Mouse (Mus musculus): ENCODE data around the gene Ankrd44. TPM values are rescaled to one million over a fixed set of nuclear protein-coding genes. Genes with fewer than 3 reads are reported as not detected.

The Ankrd44 gene
- polyA plus RNA-seq, 1 experiment from 2014 or later = 7.6 TPM

DNA sequence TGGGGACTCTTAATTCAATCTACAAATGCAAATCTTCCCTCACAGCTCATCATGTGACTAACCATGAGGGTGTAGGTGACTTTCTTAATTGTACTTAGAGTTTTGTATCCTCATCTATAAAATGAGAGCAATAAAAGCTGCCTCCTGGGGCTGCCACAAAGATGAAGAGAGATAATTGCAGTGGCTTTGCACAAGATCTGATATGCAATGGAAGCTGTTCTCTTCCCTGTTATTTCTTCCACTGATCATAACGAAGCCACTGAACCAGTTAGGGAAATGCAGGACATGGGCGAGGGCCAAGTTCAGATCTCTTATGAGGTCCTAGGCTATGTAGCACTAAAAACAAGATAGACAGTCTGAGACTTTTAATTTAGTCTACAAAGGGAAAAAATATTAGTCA, 258.2 kb downstream of the Ankrd44 start:
- Histone ChIP-seq H3K9me3 (ENCODE audit: control insufficient read depth, low read length) (no peaks in the 10 kb centered on the region), H3K4me2 (ENCODE audit: low read depth, low read length) (no peak overlapping the region), H3K36me3 (ENCODE audit: control insufficient read depth, insufficient read depth, low read length) (no peaks in the 10 kb centered on the region), H3K4me1 (ENCODE audit: control insufficient read depth, insufficient read depth, low read length) (no peaks in the 10 kb centered on the region; the same call in 1 of the 2 replicates), H3K27me3 (replicated peaks; ENCODE audit: control insufficient read depth, insufficient read depth, low read length) (no peaks in the 10 kb centered on the region), H3K4me3 (ENCODE audit: low read length) (no peak overlapping the region), H3K27ac (ENCODE audit: low read length) (no peak overlapping the region), H3K9ac (ENCODE audit: low read depth, low read length) (no peak overlapping the region)
- ATAC-seq = 0 out of 2 replicates have a peak, but pooled peaks have one; percentile 18
- 69% methylated on average over 2 of the region's 2 CpGs for WGBS

DNA sequence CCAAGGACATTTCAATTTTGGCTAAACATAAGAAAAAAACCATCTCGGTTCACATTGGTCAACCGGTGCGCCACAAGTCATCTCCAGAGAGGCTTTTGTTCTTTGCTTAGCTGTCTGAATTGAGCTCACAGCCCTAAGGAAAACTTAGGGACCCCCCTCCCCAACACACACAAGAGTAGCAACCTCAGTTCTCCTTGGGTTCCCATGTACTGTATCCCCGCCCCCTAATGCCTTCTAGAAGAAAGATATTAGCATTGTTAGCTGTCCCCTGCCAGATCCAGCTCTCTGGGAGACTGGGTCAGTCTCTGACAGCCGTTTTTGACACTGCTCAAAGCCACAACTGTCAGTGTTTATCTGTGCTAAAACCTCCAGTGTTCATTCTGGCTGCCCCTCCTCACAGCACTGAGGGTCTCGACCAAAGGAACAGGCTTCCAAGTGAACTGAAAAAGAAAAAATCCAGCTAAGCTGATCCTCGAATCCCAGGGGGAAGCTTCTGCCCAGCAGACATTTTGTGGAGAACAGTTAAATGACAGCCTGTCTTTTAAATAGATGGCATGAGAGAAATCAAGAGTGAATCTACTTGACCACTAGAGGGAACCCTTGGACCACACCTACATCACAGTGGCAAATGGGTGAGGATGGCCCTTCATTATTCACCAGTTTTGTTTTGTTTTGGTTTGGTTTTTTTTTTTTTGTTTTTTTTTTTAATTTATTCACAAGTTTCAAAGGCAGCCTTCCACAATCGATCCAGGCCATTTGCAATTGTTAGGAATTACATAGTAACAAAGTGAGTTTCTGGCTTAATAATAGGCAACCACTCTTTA, 260.4 kb downstream of the Ankrd44 start:
- H3K4me1 ChIP-seq (ENCODE audit: control insufficient read depth, insufficient read depth, low read length) = no peaks in the 10 kb centered on the region; the same call in 1 of the 2 replicates
- H3K4me2 ChIP-seq (ENCODE audit: low read depth, low read length) = no peak overlapping the region
- no peak overlapping the region for H3K9ac ChIP-seq (ENCODE audit: low read depth, low read length)
- H3K9me3 ChIP-seq (ENCODE audit: control insufficient read depth, low read length) = no peaks in the 10 kb centered on the region
- no peaks in the 10 kb centered on the region for H3K27me3 ChIP-seq (replicated peaks; ENCODE audit: control insufficient read depth, insufficient read depth, low read length)
- H3K36me3 ChIP-seq (ENCODE audit: control insufficient read depth, insufficient read depth, low read length) = no peaks in the 10 kb centered on the region
- H3K4me3 ChIP-seq (ENCODE audit: low read length) = no peak overlapping the region
- 66% methylated on average over 8 of the region's 8 CpGs for WGBS
- ATAC-seq = no peak
- no peak overlapping the region for H3K27ac ChIP-seq (ENCODE audit: low read length)

DNA sequence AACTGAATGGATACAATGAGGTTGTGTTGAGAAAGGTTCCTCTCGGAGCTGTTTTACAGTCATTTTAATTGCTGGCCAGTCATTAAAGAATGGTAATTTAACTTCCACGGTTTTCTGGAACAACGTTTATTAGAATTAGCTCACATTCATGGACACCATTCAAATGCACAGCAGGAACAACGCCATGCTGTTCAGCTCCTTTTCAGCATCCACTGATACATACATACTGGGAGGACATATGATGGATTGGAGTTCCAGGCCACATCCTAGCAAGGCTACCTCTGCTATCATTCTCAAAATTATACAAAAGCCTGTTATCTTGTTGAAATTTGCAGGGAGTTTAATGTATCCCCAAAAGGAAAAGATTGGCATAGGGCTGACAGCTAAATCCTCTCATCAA, 261.1 kb downstream of the Ankrd44 start:
- WGBS = 87% methylated on average over 4 of the region's 4 CpGs

DNA sequence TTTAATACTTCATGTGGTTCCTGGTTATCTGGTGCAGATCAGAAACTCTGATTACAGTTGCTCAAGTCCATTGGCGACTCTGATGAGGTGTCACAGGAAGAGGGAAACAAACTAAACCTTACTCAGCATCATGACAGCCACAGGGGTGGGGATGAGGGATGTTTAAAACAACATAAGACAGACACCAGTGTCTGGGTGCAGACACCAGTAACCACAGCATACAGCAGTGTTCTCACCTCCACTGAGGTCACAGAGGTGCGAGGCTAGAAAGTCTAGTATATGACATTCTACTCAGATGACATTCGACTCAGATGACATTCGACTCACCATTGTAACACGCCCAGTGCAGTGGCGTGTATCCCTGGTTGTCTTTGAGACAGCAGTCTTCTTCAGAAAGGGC, 265.5 kb downstream of the Ankrd44 start:
- 76% methylated on average over 6 of the region's 6 CpGs for WGBS
- no peaks in the 10 kb centered on the region for H3K9me3 ChIP-seq (ENCODE audit: control insufficient read depth, low read length)
- no peak for ATAC-seq
- H3K4me2 ChIP-seq (ENCODE audit: low read depth, low read length) = no peak overlapping the region
- H3K36me3 ChIP-seq (ENCODE audit: control insufficient read depth, insufficient read depth, low read length) = no peaks in the 10 kb centered on the region
- H3K4me1 ChIP-seq (ENCODE audit: control insufficient read depth, insufficient read depth, low read length) = no peaks in the 10 kb centered on the region; the same call in 1 of the 2 replicates
- H3K4me3 ChIP-seq (ENCODE audit: low read length) = no peak overlapping the region
- no peaks in the 10 kb centered on the region for H3K27me3 ChIP-seq (replicated peaks; ENCODE audit: control insufficient read depth, insufficient read depth, low read length)
- no peak overlapping the region for H3K27ac ChIP-seq (ENCODE audit: low read length)
- H3K9ac ChIP-seq (ENCODE audit: low read depth, low read length) = no peak overlapping the region

More for the DNA sequence above, 261.1 kb downstream of the Ankrd44 start:
- H3K9me3 ChIP-seq (ENCODE audit: control insufficient read depth, low read length) = no peaks in the 10 kb centered on the region
- ATAC-seq = no peak
- H3K27me3 ChIP-seq (replicated peaks; ENCODE audit: control insufficient read depth, insufficient read depth, low read length) = no peaks in the 10 kb centered on the region
- H3K4me3 ChIP-seq (ENCODE audit: low read length) = no peak overlapping the region
- no peaks in the 10 kb centered on the region; the same call in 1 of the 2 replicates for H3K4me1 ChIP-seq (ENCODE audit: control insufficient read depth, insufficient read depth, low read length)
- no peak overlapping the region for H3K27ac ChIP-seq (ENCODE audit: low read length)
- H3K9ac ChIP-seq (ENCODE audit: low read depth, low read length) = no peak overlapping the region
- H3K36me3 ChIP-seq (ENCODE audit: control insufficient read depth, insufficient read depth, low read length) = no peaks in the 10 kb centered on the region
- no peak overlapping the region for H3K4me2 ChIP-seq (ENCODE audit: low read depth, low read length)

DNA sequence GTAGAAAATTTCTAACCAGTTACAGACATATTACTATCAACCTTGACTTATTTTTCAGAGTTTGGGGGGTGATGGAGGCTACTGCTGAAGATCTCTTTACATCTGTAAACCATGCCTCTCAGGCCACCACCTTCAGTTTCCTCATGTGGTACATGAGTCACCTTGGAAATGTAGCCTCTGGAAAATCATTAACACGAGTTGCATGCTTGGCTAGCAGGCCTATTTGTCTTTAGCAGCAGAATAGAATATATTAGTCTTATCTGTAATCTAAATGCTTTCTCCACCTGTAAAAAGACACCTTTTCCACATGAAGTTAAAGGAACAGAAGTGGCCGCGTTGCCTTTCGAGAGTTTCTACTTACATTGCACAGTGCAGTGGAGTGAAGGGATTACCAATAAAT, 267.6 kb downstream of the Ankrd44 start:
- no peaks in the 10 kb centered on the region for H3K36me3 ChIP-seq (ENCODE audit: control insufficient read depth, insufficient read depth, low read length)
- ATAC-seq = peak; percentile 87
- no peak overlapping the region for H3K9ac ChIP-seq (ENCODE audit: low read depth, low read length)
- 73% methylated on average over 4 of the region's 4 CpGs for WGBS
- H3K4me3 ChIP-seq (ENCODE audit: low read length) = no peak overlapping the region
- no peaks in the 10 kb centered on the region for H3K9me3 ChIP-seq (ENCODE audit: control insufficient read depth, low read length)
- H3K27me3 ChIP-seq (replicated peaks; ENCODE audit: control insufficient read depth, insufficient read depth, low read length) = no peaks in the 10 kb centered on the region
- no peak overlapping the region for H3K4me2 ChIP-seq (ENCODE audit: low read depth, low read length)
- no peaks in the 10 kb centered on the region for H3K4me1 ChIP-seq (ENCODE audit: control insufficient read depth, insufficient read depth, low read length)
- no peak overlapping the region for H3K27ac ChIP-seq (ENCODE audit: low read length)

DNA sequence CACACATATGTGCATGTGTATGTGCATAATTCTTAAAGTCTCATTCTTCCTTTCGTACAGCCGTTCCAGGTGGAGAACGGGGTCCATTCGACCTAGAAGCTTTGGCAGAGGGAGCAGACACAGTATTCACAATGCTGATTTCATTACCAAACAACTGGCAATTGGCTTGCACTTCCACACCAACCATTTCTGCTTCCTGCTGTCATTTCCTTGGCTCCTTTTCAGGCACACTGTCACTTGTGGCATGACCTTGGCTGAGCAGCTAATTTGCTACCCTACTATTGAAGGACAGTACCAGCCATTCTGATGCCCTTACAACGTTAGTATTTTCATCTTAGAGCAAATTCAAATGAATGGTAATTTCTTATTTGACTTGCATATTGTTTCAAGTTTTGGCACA, 277.9 kb downstream of the Ankrd44 start:
- 75% methylated on average over 5 of the region's 5 CpGs for WGBS
- no peak overlapping the region for H3K4me2 ChIP-seq (ENCODE audit: low read depth, low read length)
- H3K27me3 ChIP-seq (replicated peaks; ENCODE audit: control insufficient read depth, insufficient read depth, low read length) = no peaks in the 10 kb centered on the region
- H3K9ac ChIP-seq (ENCODE audit: low read depth, low read length) = no peak overlapping the region
- ATAC-seq = no peak
- H3K9me3 ChIP-seq (ENCODE audit: control insufficient read depth, low read length) = no peaks in the 10 kb centered on the region
- no peak overlapping the region for H3K4me3 ChIP-seq (ENCODE audit: low read length)
- H3K4me1 ChIP-seq (ENCODE audit: control insufficient read depth, insufficient read depth, low read length) = no peaks in the 10 kb centered on the region
- H3K36me3 ChIP-seq (ENCODE audit: control insufficient read depth, insufficient read depth, low read length) = no peaks in the 10 kb centered on the region
- no peak overlapping the region for H3K27ac ChIP-seq (ENCODE audit: low read length)

DNA sequence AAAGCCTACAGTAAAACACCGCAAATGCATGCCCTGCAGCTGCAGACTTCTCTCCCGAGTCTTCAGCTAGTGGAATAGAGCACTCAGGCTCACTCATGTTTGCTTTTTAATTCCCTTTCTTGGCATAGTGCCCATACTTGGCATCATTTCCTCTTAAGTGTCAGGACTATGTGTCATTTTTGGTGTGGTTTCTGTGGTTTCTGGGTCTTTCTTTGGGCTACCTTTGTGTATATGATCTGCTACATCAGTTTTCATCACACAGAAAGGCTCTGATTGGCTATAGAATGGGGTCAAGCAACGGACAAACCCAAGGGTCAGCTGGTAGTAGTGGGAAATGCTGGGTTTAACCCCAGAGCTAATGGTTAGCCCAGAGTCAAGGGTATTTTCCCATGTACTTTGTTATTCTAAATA, 278.8 kb downstream of the Ankrd44 start:
- Histone ChIP-seq H3K4me2 (ENCODE audit: low read depth, low read length) (no peak overlapping the region), H3K27me3 (replicated peaks; ENCODE audit: control insufficient read depth, insufficient read depth, low read length) (no peaks in the 10 kb centered on the region), H3K36me3 (ENCODE audit: control insufficient read depth, insufficient read depth, low read length) (no peaks in the 10 kb centered on the region), H3K4me1 (ENCODE audit: control insufficient read depth, insufficient read depth, low read length) (no peaks in the 10 kb centered on the region), H3K27ac (ENCODE audit: low read length) (no peak overlapping the region), H3K4me3 (ENCODE audit: low read length) (no peak overlapping the region), H3K9me3 (ENCODE audit: control insufficient read depth, low read length) (no peaks in the 10 kb centered on the region), H3K9ac (ENCODE audit: low read depth, low read length) (no peak overlapping the region)
- no peak for ATAC-seq
- WGBS = 62% methylated on average over 3 of the region's 3 CpGs

DNA sequence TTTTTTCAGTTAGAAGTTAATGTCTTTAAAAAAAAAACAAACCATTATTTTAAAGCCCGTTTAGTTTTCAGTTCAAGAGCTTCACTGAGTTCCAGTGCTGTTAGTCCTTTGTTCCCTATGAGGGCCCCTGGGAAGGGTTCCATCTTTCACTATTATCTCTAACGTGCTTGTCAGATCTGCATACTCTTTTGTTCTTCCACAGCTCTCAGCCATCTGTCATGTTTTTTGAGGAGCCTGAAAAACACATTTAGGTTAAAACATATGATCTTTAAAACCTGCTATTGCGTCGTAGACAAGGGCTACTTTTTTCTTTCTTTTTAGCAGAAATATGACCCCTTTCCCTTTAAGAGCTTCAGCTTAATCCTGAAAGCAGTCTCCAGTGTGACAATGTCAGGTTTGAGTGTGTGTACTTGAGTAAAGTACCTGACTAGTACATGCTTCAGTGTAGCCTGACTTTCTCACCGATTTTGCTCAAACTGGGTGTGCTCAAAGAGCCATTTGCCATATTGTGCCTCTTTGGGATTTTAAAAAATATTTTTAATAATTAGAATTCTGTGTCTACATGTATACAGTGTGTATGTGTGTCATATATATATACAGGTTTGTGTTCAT, 285.9 kb downstream of the Ankrd44 start:
- Histone ChIP-seq H3K4me2 (ENCODE audit: low read depth, low read length) (no peak overlapping the region), H3K4me3 (ENCODE audit: low read length) (no peak overlapping the region), H3K4me1 (ENCODE audit: control insufficient read depth, insufficient read depth, low read length) (no peaks in the 10 kb centered on the region), H3K9ac (ENCODE audit: low read depth, low read length) (no peak overlapping the region), H3K9me3 (ENCODE audit: control insufficient read depth, low read length) (no peaks in the 10 kb centered on the region), H3K27me3 (replicated peaks; ENCODE audit: control insufficient read depth, insufficient read depth, low read length) (no peaks in the 10 kb centered on the region), H3K36me3 (ENCODE audit: control insufficient read depth, insufficient read depth, low read length) (no peaks in the 10 kb centered on the region), H3K27ac (ENCODE audit: low read length) (no peak overlapping the region)
- ATAC-seq = no peak
- WGBS = 40% methylated on average over 5 of the region's 5 CpGs

DNA sequence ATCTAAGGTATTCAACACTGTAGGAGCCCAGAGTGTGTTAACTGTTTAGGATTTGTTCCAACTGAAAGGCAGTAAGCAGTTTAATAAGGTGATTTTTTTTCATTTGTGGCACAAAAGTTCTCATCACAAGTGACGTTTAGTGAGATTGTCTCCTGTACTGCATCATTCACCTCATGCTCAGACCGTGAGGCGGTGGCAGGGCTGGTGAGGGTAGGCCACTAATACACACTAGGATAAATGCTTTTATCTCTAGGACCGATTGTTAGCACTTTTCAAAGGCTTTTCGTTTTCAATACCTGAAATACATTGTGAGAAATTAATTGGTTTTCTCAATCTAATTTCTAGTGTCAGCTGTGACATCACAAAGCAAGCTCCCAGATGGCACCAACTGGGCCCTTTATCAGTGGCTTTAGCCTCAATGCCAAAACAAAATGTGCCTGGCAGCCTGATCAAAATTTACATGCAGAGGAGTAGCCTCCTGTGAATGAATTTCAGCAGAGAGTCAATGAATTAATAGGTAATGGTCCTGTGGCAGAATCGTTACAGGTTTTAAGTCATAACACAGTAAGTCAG, 286.6 kb downstream of the Ankrd44 start:
- Histone ChIP-seq H3K4me1 (ENCODE audit: control insufficient read depth, insufficient read depth, low read length) (no peaks in the 10 kb centered on the region), H3K4me3 (ENCODE audit: low read length) (no peak overlapping the region), H3K9ac (ENCODE audit: low read depth, low read length) (no peak overlapping the region), H3K27me3 (replicated peaks; ENCODE audit: control insufficient read depth, insufficient read depth, low read length) (no peaks in the 10 kb centered on the region), H3K36me3 (ENCODE audit: control insufficient read depth, insufficient read depth, low read length) (no peaks in the 10 kb centered on the region), H3K4me2 (ENCODE audit: low read depth, low read length) (no peak overlapping the region), H3K9me3 (ENCODE audit: control insufficient read depth, low read length) (no peaks in the 10 kb centered on the region), H3K27ac (ENCODE audit: low read length) (no peak overlapping the region)
- no peak for ATAC-seq
- 69% methylated on average over 6 of the region's 6 CpGs for WGBS
